Mouse (Mus musculus): ENCODE measurements around the gene Fndc1. TPM values are rescaled to one million over a fixed set of nuclear protein-coding genes. Genes with fewer than 3 reads are reported as not detected.

The Fndc1 gene
- polyA plus RNA-seq, 1 experiment = 2.0 TPM

- Histone ChIP-seq H3K36me3 (ENCODE audit: control insufficient read depth, insufficient read depth, low read length) (no peaks in the 10 kb centered on the region), H3K27me3 (replicated peaks; ENCODE audit: control insufficient read depth, insufficient read depth, low read length) (no peaks in the 10 kb centered on the region), H3K27ac (ENCODE audit: insufficient read depth, low read depth, low read length) (no peak overlapping the region), H3K4me3 (ENCODE audit: insufficient read depth, low read depth, low read length) (no peak overlapping the region), H3K4me1 (ENCODE audit: control insufficient read depth, insufficient read depth, low read length) (no peaks in the 10 kb centered on the region)
- TF ChIP-seq POLR2A (IDR thresholded peaks at IDR 0.05; ENCODE audit: low read depth, low read length) = no peak
- no peak for TF ChIP-seq CTCF (conservative IDR thresholded peaks at IDR 0.05; ENCODE audit: insufficient read depth, insufficient read length, low read depth, low read length)
- 62% methylated on average over 7 of the region's 7 CpGs for WGBS
- DNase-seq = no peak
Observed at GRCm38 (mm10) chr17:7753383-7753782, 73.7 kb downstream of the Fndc1 start.

DNA sequence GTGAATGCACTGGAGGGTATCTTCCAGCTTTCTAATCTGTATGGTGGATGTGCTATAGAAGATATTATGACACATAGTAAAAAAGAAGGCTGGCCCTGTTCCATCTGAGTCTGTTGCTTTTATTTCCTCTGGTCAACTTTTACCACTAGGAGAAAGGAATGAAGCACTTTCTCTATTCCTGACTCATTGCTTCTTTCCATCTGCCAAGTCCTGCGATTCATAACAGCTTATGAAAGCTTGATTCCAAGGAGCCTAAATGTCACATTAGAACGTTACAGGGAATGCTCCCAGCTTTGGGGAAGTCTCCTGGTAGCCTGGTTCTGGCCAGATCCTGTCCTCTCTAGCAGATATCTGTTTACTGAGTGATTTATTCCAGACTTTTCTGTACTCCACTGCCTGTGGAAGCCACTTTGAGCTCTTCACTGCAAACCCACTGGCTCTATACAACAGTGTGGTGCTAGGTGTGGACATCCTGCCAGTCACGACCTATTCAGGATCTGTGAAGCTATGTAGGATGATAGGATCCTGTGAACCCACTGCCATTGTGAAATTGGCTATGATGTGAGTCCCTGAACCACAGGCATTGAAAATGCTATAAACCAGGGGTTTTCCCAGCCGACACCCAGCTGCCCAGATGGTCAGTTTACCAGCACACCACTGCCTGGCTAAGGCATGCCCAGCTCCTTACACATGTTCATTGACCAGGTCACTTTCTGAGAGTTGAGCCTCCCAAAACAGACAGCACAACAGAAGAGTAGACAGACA lies 77.9 kb downstream of the Fndc1 start:
- Histone ChIP-seq H3K4me1 (ENCODE audit: control insufficient read depth, insufficient read depth, low read length) (no peaks in the 10 kb centered on the region), H3K36me3 (ENCODE audit: control insufficient read depth, insufficient read depth, low read length) (no peaks in the 10 kb centered on the region), H3K27me3 (replicated peaks; ENCODE audit: control insufficient read depth, insufficient read depth, low read length) (no peaks in the 10 kb centered on the region), H3K27ac (ENCODE audit: insufficient read depth, low read depth, low read length) (no peak overlapping the region), H3K4me3 (ENCODE audit: insufficient read depth, low read depth, low read length) (no peak overlapping the region)
- WGBS = 77% methylated on average over 4 of the region's 4 CpGs
- TF ChIP-seq POLR2A (IDR thresholded peaks at IDR 0.05; ENCODE audit: low read depth, low read length) = no peak
- TF ChIP-seq CTCF (conservative IDR thresholded peaks at IDR 0.05; ENCODE audit: insufficient read depth, insufficient read length, low read depth, low read length) = no peak
- no peak for DNase-seq

DNA sequence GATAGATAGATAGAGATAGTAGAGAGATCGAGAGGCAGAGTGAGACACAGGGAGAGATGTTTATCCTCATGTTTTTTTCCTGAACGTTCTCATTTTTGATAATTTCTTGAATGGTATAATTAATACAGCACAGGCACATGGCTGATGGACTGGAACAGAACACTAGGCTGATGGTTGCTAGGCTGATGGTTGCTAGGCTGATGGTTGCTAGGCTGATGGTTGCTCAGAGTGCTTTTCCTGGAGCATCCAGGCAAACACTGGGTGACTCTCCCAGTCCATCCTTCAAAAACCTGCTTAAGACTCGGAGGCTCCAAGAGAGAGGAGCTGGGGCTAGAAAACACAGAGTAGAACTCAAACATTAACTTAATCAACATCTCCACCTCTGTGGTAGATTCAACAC lies 80.3 kb downstream of the Fndc1 start:
- H3K4me3 ChIP-seq (ENCODE audit: insufficient read depth, low read depth, low read length) = no peak overlapping the region
- no peaks in the 10 kb centered on the region for H3K36me3 ChIP-seq (ENCODE audit: control insufficient read depth, insufficient read depth, low read length)
- no peaks in the 10 kb centered on the region for H3K27me3 ChIP-seq (replicated peaks; ENCODE audit: control insufficient read depth, insufficient read depth, low read length)
- TF ChIP-seq POLR2A (IDR thresholded peaks at IDR 0.05; ENCODE audit: low read depth, low read length) (no peak), CTCF (conservative IDR thresholded peaks at IDR 0.05; ENCODE audit: insufficient read depth, insufficient read length, low read depth, low read length) (no peak)
- DNase-seq = no peak
- H3K4me1 ChIP-seq (ENCODE audit: control insufficient read depth, insufficient read depth, low read length) = no peaks in the 10 kb centered on the region
- 94% methylated on average over 3 of the region's 3 CpGs for WGBS
- H3K27ac ChIP-seq (ENCODE audit: insufficient read depth, low read depth, low read length) = no peak overlapping the region

DNA sequence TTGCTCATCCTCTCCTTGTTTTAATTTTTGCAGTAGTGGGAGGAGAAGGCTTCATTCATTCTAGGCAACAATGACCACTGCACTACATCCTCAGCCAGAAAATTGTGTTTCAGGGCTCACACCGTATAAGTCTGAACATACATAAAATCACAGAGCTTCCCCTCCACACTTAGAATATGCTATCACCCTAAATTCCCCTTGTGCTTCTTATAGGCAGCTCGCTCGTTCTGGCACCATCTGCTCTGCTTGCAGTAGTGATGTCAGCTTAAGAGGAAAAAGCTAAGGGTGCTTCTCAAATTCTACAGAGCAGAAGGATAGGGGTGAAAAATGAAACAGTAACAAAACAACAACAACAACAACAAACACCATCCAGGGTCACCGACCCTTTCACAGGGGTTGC lies 82.1 kb downstream of the Fndc1 start:
- H3K4me3 ChIP-seq (ENCODE audit: insufficient read depth, low read depth, low read length) = no peak overlapping the region
- TF ChIP-seq POLR2A (IDR thresholded peaks at IDR 0.05; ENCODE audit: low read depth, low read length) = no peak
- no peak for TF ChIP-seq CTCF (conservative IDR thresholded peaks at IDR 0.05; ENCODE audit: insufficient read depth, insufficient read length, low read depth, low read length)
- no peaks in the 10 kb centered on the region for H3K36me3 ChIP-seq (ENCODE audit: control insufficient read depth, insufficient read depth, low read length)
- no peaks in the 10 kb centered on the region for H3K27me3 ChIP-seq (replicated peaks; ENCODE audit: control insufficient read depth, insufficient read depth, low read length)
- DNase-seq = no peak
- 89% methylated on average over 4 of the region's 4 CpGs for WGBS
- H3K4me1 ChIP-seq (ENCODE audit: control insufficient read depth, insufficient read depth, low read length) = no peaks in the 10 kb centered on the region
- no peak overlapping the region for H3K27ac ChIP-seq (ENCODE audit: insufficient read depth, low read depth, low read length)

DNA sequence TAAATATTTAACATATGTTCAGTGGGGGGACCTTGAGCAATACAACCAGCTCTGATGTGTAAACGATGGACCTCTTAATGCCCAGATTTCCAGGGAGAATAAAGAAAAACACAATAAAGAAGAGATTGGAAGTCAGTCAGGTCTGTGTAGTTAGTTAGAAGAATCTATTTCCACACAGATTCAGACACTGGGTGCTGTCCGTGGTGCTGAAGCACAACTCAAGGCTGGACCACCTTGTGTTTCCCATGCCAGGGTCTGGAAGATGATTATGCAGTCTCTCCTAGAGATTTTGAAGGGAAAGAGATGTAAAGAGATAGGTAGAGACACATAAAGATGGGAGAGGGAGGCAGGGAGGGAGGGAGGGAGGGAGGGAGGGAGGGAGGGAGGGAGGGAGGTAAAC lies 86.1 kb downstream of the Fndc1 start:
- TF ChIP-seq CTCF (conservative IDR thresholded peaks at IDR 0.05; ENCODE audit: insufficient read depth, insufficient read length, low read depth, low read length) (no peak), POLR2A (IDR thresholded peaks at IDR 0.05; ENCODE audit: low read depth, low read length) (no peak)
- Histone ChIP-seq H3K4me1 (ENCODE audit: control insufficient read depth, insufficient read depth, low read length) (no peaks in the 10 kb centered on the region), H3K36me3 (ENCODE audit: control insufficient read depth, insufficient read depth, low read length) (no peaks in the 10 kb centered on the region), H3K4me3 (ENCODE audit: insufficient read depth, low read depth, low read length) (no peak overlapping the region), H3K27ac (ENCODE audit: insufficient read depth, low read depth, low read length) (no peak overlapping the region), H3K27me3 (replicated peaks; ENCODE audit: control insufficient read depth, insufficient read depth, low read length) (no peaks in the 10 kb centered on the region)
- WGBS = 16% methylated on average over 2 of the region's 2 CpGs
- peak; percentile 15 for DNase-seq

- Histone ChIP-seq H3K36me3 (ENCODE audit: control insufficient read depth, insufficient read depth, low read length) (no peaks in the 10 kb centered on the region), H3K4me1 (ENCODE audit: control insufficient read depth, insufficient read depth, low read length) (no peaks in the 10 kb centered on the region), H3K27ac (ENCODE audit: insufficient read depth, low read depth, low read length) (no peak overlapping the region), H3K27me3 (replicated peaks; ENCODE audit: control insufficient read depth, insufficient read depth, low read length) (no peaks in the 10 kb centered on the region), H3K4me3 (ENCODE audit: insufficient read depth, low read depth, low read length) (no peak overlapping the region)
- no peak for DNase-seq
- WGBS = 90% methylated on average over 4 of the region's 4 CpGs
- no peak for TF ChIP-seq POLR2A (IDR thresholded peaks at IDR 0.05; ENCODE audit: low read depth, low read length)
- no peak for TF ChIP-seq CTCF (conservative IDR thresholded peaks at IDR 0.05; ENCODE audit: insufficient read depth, insufficient read length, low read depth, low read length)
Observed at GRCm38 (mm10) chr17:7722991-7723390, 104.1 kb downstream of the Fndc1 start.

DNA sequence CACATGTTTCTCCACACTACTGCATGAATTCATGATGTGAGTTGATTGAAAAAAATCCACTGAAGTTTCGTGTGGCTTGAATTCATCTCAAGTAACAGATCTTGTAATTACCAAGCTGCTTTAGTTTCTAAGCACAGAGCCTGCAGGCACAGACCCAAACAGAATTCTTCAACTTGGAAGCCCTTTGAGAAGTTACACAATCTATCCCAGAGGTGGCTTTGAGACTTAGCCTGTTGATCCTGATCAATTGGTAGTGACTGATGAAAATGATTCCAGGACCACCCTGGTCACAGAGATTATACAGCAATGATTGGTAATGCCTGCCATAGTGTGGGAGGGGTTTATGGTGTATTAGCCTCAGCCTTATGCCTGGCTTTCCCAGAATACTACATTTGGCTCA lies 108.2 kb downstream of the Fndc1 start:
- TF ChIP-seq CTCF (conservative IDR thresholded peaks at IDR 0.05; ENCODE audit: insufficient read depth, insufficient read length, low read depth, low read length) = no peak
- TF ChIP-seq POLR2A (IDR thresholded peaks at IDR 0.05; ENCODE audit: low read depth, low read length) = no peak
- Histone ChIP-seq H3K27ac (ENCODE audit: insufficient read depth, low read depth, low read length) (no peak overlapping the region), H3K4me1 (ENCODE audit: control insufficient read depth, insufficient read depth, low read length) (no peaks in the 10 kb centered on the region), H3K27me3 (replicated peaks; ENCODE audit: control insufficient read depth, insufficient read depth, low read length) (no peaks in the 10 kb centered on the region), H3K36me3 (ENCODE audit: control insufficient read depth, insufficient read depth, low read length) (no peaks in the 10 kb centered on the region), H3K4me3 (ENCODE audit: insufficient read depth, low read depth, low read length) (no peak overlapping the region)
- DNase-seq = no peak
- 28% methylated on average over 1 of the region's 1 CpGs for WGBS
